Mouse (Mus musculus) stomach, postnatal 0 days (tissue): ENCODE measurements around the gene Auts2. TPM values are rescaled to one million over a fixed set of nuclear protein-coding genes. Genes with fewer than 3 reads are reported as not detected.

Experiments
- ATAC-seq: fragments of 200-750 bp; cut with Nextera tagmentation; 2 replicates; pipeline ENCODE4 v1.8.0; 2017; ENCODE audit not compliant: low FRiP score, low TSS enrichment
- DNase-seq: peaks from one replicate; pipeline ENCODE4 v3.0.0-alpha.2; 2016; ENCODE audit warnings: low spot score
- H3K27ac ChIP-seq: fragments of 300-500 bp; sonication (generic); replicated peaks from 2 replicates; pipeline ENCODE4 v1.5.1; 2014; ENCODE audit warnings: mild to moderate bottlenecking, control low read depth
- H3K27me3 ChIP-seq: fragments of 300-500 bp; sonication (generic); 2 replicates; pipeline ENCODE4 v1.6.1; 2014; ENCODE audit warnings: low read length; ENCODE audit not compliant: control insufficient read depth, insufficient read depth
- H3K36me3 ChIP-seq: fragments of 300-500 bp; sonication (generic); 2 replicates; pipeline ENCODE4 v1.6.1; 2014; ENCODE audit warnings: low read length, mixed read lengths; ENCODE audit not compliant: control insufficient read depth, insufficient read depth
- H3K4me1 ChIP-seq: fragments of 300-500 bp; sonication (generic); replicated peaks from 2 replicates; pipeline ENCODE4 v1.6.1; 2014; ENCODE audit warnings: antibody characterized with exemption; ENCODE audit not compliant: control insufficient read depth, insufficient read depth
- H3K4me2 ChIP-seq: fragments of 300-500 bp; sonication (generic); replicated peaks from 2 replicates; pipeline ENCODE4 v1.6.1; 2014; ENCODE audit warnings: low read depth, mild to moderate bottlenecking, control low read depth, moderate library complexity
- H3K4me3 ChIP-seq: fragments of 300-500 bp; sonication (generic); 2 replicates; pipeline ENCODE4 v1.5.1; 2014; ENCODE audit warnings: low read depth, low read length, control low read depth
- H3K9ac ChIP-seq: fragments of 300-500 bp; sonication (generic); 2 replicates; pipeline ENCODE4 v1.6.1; 2014; ENCODE audit warnings: mild to moderate bottlenecking, low read length, control low read depth, mixed read lengths
- H3K9me3 ChIP-seq: fragments of 300-500 bp; sonication (generic); 2 replicates; pipeline ENCODE4 v1.6.1; 2016; ENCODE audit warnings: low read length; ENCODE audit not compliant: control insufficient read depth
- CTCF ChIP-seq: IDR thresholded peaks from 2 replicates; pipeline ENCODE4 v1.5.1; 2016; ENCODE audit warnings: antibody characterized with exemption, low read depth, mild to moderate bottlenecking, moderate library complexity
- EP300 ChIP-seq: optimal IDR thresholded peaks from 2 replicates; pipeline ENCODE3; 2016; ENCODE audit warnings: antibody characterized with exemption
- WGBS: fragments of 180-500 bp; shearing (Covaris S2); extraction: QIAGEN DNeasy Blood & Tissue Kit; methylation state at CpG from one replicate; pipeline ENCODE4 v1.1.7; 2014; 5-methylcytosine and 5-hydroxymethylcytosine counted together
- polyA plus RNA-seq: library from polyadenylated mRNA; unstranded; fragments of >200 nt; fragmentation: Nextera tagmentation; extraction: Ambion mirVana; gene quantifications from 2 replicates; pipeline ENCODE4 v1.2.1, GENCODE M21; 2015

Auts2 gene
- polyA plus RNA-seq, 1 experiment from 2014 or later, result 7.3 TPM

DNA sequence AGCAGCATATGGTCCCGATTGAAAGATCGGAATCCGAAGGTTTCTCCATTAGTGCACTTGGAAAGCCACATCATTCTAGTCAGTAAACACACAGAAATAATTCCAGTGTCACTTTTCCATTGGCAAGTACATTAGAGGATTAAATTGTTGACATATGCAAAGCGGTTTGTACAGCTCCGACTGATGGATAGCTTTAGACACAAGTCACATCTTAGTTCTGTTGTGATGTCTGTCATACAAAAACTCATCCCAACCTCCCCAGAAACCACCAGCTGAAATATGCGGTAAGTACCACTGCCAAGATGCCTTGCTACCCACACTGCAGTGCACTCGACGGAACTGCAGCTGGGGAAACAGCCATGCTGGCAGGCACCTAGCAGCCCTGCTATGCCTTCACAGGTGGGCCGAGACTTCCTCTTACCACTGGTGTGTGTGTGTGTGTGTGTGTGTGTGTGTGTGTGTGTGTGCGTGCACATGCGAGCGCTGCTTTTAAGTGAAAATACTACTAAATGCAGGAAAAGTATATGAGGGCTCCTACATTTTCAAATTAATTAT is 322.7 kb downstream of the Auts2 start:
- WGBS, result 72% methylated on average over 12 of the region's 12 CpGs
- Histone ChIP-seq H3K9ac (no peak overlapping the region), H3K4me3 (no peak overlapping the region), H3K27me3 (no peaks in the 10 kb centered on the region), H3K4me1 (no peaks in the 10 kb centered on the region), H3K36me3 (no peaks in the 10 kb centered on the region), H3K27ac (no peak overlapping the region), H3K4me2 (no peak overlapping the region), H3K9me3 (no peaks in the 10 kb centered on the region)
- ATAC-seq (no peak), DNase-seq (no peak)
- TF ChIP-seq CTCF (no peak), EP300 (no peak)

DNA sequence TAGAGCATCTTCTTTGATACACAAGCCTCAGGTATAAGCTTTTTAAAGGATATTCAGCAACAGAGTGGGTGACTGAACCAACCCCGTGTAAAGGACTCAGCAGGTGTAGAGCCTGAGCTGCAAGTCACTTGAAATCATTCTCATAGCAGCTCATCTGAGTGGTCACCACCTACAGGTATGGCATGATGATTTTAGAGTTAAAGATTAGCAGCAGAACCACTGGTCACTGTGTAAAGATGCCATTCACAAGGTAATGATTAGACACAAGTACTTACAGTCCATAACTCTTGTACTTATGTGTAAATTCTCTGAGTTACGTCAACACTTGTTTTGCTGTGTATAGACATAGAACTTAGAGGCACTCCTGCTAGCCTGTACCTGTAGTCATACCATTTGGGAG is 327.0 kb downstream of the Auts2 start:
- WGBS, result 92% methylated on average over 2 of the region's 2 CpGs
- Histone ChIP-seq H3K4me3 (no peak overlapping the region), H3K27me3 (no peaks in the 10 kb centered on the region), H3K9me3 (no peaks in the 10 kb centered on the region), H3K4me2 (no peak overlapping the region), H3K36me3 (no peaks in the 10 kb centered on the region), H3K27ac (no peak overlapping the region), H3K9ac (no peak overlapping the region), H3K4me1 (no peaks in the 10 kb centered on the region)
- DNase-seq (no peak), ATAC-seq (no peak)
- TF ChIP-seq EP300 (no peak), CTCF (no peak)

DNA sequence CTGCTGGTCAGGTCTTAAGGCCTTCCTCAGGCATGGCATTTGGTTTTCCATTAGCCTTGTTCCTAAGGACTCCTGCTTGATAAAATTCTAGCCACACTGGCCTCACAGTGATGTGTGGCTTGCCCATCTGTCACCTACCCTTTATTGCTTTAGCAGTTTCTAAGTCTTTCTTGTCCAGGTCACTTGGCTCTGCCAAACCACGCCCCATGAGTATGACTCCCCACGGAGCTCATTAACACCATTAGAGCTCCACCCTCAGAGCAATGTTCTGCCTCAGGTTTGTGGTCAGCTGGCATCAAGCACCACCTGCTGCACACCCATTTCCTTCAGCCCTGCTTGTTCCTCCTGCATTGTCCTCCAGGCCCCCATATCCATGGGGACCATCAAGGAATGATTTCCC is 330.7 kb downstream of the Auts2 start:
- ATAC-seq, result no peak
- Histone ChIP-seq H3K27ac (no peak overlapping the region), H3K4me2 (no peak overlapping the region), H3K9me3 (no peaks in the 10 kb centered on the region), H3K4me3 (no peak overlapping the region), H3K9ac (no peak overlapping the region), H3K4me1 (no peaks in the 10 kb centered on the region), H3K36me3 (no peaks in the 10 kb centered on the region), H3K27me3 (no peaks in the 10 kb centered on the region)
- DNase-seq, result no peak
- TF ChIP-seq CTCF, result no peak
- 69% methylated on average over 2 of the region's 2 CpGs for WGBS

DNA sequence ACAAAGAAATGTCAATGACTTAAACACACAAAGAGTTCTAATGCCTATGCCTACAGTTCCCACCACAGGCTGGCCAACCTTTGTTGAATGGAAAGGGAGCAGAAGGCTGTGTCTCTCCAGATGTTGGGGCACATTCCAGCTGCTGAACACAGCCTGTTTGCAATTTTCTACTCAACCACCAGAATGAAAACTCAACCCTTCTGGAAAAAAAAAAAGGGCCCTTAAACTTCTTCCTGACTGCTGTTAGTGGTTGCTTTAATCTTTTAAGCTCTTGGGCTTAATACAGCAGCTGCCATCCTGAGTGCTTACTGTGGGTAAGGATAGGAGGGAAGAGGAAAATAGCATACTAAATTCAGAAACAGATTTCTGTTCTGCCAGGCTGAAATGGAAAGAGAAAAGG is 333.4 kb downstream of the Auts2 start:
- Histone ChIP-seq H3K27ac (no peak overlapping the region), H3K36me3 (no peaks in the 10 kb centered on the region), H3K9ac (no peak overlapping the region), H3K27me3 (no peaks in the 10 kb centered on the region), H3K4me1 (no peaks in the 10 kb centered on the region), H3K9me3 (no peaks in the 10 kb centered on the region), H3K4me2 (no peak overlapping the region), H3K4me3 (no peak overlapping the region)
- DNase-seq, result no peak
- no peak for ATAC-seq
- TF ChIP-seq EP300, result no peak
- no peak for TF ChIP-seq CTCF

DNA sequence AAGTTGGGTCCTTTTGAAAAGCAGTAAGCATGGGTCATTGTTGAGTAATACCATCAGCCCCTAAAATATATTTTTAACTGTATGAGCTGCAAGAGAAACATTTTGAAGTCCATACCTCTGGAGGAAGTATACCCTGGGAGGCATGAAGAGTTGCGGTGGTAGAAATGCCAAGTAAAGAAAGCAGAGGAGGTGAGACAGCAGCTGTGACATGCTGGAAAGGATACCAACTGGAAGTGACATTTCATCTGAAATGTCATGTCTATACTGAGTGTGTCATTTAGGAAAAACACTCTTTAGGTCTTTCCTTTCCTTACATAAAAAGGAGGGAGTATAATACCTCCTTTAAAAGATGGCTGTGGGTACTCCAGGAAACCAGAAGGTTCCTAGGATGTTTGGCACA is 336.9 kb downstream of the Auts2 start:
- TF ChIP-seq CTCF (no peak), EP300 (no peak)
- Histone ChIP-seq H3K4me3 (no peak overlapping the region), H3K9me3 (no peaks in the 10 kb centered on the region), H3K27ac (no peak overlapping the region), H3K36me3 (no peaks in the 10 kb centered on the region), H3K9ac (no peak overlapping the region), H3K4me2 (no peak overlapping the region), H3K4me1 (no peaks in the 10 kb centered on the region), H3K27me3 (no peaks in the 10 kb centered on the region)
- ATAC-seq, result no peak
- WGBS, result 97% methylated on average over 1 of the region's 1 CpGs
- no peak for DNase-seq

DNA sequence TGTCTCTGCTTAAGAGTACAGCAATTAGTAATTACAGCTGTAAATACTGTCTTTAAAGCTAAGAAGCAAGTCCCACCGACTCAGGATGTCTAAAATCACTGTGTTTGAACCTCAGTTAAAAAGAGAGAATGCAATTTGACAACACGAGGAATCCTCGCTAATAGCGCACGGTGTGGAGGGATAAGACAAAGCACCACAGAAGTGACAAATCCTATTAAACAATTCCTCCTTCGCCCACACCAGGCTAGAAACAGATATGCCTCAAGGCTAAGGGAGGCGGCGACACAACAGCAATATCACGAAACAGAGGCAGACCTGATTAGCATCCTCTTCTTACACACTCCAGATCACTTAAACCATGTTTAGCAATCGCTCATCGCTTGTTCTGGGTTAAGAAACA is 339.3 kb downstream of the Auts2 start:
- WGBS, result 84% methylated on average over 11 of the region's 11 CpGs
- Histone ChIP-seq H3K27me3 (no peaks in the 10 kb centered on the region), H3K27ac (no peak overlapping the region), H3K9ac (no peak overlapping the region), H3K4me3 (no peak overlapping the region), H3K4me1 (no peaks in the 10 kb centered on the region), H3K9me3 (no peaks in the 10 kb centered on the region), H3K4me2 (no peak overlapping the region), H3K36me3 (no peaks in the 10 kb centered on the region)
- TF ChIP-seq EP300, result no peak
- TF ChIP-seq CTCF, result no peak
- ATAC-seq, result no peak
- no peak for DNase-seq
